Mouse (Mus musculus) testis, postnatal 14 days (tissue): ENCODE results near the gene Uvrag.

ENCODE experiments used
- DNase-seq: peaks from one replicate; pipeline ENCODE4 v3.0.0; 2021; ENCODE audit warnings: low spot score

The Uvrag gene

DNA sequence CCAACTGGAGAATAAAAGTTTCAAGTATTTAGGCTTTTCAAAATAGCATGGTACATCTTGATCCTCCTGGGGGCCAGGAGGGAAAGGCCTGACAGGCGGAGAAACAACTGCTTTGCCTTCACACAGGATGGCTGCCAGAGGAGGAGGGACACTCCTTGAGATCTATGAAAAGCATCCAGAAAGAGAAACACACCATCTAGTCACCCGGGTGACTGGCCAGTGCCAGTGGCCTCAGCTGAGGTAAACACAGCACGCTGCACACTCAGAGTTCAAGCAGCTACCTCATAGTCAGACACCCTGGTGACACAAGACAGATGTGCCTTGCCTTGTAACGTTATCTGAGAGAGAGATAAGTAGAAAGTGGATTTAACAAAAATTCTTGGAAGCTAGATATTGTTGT lies 120.6 kb downstream of the Uvrag start:
- no peak for DNase-seq

DNA sequence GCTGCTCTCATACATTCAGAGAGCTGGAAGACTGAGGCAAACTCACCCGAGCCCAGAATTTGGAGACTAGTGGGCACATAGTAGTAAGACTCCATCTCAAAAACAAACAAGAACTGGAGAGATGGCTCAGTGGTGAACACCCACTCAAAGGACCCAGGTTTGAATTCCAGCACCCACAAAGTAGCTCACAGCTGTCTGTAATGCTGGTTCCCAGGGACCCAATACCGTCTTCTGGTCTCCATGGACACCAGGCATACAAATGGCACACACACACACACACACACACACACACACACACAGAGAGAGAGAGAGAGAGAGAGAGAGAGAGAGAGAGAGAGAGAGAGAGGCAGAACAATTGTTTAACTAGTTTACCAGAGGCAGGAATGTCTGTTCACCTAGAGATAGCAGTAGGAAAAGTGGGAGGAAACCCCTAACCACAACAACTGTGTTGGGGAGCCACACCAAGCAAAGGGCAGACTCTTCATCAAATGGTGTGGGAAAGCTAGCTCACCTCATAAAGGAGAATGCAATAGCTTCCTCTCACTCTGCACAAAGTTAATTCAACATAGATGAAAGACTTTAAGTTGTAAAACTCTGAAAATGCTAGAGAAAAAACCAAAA lies 123.6 kb downstream of the Uvrag start:
- DNase-seq = no peak

DNA sequence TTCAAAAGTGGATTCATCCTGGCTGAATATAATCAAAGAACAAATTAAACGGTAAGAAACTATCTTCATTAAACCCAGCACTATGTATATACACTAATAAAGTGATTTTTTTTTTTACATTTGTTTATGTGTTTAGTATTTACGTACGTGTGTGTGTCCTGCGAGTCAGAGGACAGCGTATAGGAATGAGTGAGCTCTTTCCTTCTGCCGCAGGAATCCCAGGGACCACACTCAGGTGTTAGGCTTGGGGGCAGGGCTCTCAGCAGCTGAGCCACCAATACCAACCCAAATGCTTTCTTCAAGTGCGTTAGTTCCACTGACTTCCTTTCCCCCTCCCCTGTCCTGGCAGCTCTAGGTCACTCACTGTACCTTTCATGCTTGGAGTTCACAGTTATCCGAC lies 125.0 kb downstream of the Uvrag start:
- DNase-seq = no peak

DNA sequence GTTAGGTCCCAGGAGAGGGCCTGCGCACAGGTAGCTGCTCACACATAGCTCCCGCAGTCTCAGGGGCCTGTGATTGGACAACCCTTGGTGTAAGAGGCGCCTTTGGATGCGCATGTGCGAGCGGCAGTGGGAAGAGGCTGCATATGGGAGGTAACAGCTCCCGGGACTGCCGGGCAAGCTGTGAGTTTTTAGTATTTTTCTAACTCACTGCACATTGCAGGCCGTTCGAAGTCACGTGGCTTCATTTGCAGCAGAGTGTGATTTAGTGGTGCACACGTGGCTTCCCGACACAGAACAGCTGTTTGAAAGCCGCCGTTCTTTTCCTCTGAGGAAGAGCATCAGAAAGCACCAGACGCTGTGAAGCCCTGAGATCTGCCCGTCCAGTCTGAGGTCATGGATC lies 125.5 kb downstream of the Uvrag start:
- peak; percentile 30 for DNase-seq

DNA sequence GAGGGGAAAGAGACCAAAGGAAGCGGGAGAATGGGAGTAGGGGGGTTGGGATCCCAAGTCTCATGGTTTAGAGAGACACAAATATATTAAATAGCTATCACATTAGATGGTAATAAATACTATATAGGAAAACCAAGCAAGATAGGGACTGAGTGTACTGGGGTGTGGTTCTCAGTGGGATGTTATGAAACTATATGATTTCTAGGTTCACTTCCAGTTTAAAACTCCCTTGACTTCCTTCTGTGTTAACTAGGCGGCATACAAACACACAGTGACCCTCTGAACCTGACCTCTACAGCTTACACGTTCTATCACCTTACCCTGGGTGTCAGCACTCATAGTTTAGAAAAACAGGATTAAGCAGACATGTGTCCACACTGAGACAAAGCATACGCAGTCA lies 126.3 kb downstream of the Uvrag start:
- DNase-seq = no peak

DNA sequence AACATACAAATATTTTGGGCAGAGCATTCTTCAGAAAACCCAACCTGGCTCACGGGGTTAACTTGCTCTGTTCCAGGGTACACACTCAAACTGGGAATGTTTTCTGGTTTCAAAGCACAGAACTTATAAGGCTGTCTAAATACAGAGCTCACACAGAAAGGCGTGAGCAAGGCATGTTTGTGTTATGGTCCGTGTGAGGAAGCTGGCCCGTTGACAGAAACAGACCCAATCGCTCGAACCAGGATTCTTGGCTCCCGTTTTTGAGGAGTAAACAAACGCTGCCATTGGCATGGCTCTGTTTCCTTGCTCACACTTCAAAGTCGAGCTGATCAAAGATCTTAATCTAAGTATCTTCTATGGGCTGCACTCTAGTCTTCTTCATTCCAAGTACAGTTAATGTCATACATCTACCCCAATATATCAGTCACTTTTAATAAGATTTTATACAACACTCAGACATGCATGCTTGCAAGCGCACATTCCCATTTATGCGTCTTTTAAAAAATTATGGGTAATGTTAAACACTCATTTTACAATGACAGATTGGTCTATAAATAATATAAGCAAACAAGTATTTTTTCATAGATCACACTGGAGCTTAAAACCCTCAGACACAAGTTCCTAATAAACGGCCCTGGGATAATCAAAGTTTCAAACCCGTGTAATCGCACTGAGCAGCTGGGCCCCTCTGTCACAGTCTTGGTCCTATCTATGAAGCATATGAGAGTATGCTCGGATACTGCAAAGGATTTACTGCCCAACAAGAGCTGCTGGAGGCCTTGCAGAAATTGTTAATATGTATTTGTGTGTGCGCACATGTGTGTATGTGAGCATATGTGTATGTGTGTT lies 133.2 kb downstream of the Uvrag start:
- no peak for DNase-seq

DNA sequence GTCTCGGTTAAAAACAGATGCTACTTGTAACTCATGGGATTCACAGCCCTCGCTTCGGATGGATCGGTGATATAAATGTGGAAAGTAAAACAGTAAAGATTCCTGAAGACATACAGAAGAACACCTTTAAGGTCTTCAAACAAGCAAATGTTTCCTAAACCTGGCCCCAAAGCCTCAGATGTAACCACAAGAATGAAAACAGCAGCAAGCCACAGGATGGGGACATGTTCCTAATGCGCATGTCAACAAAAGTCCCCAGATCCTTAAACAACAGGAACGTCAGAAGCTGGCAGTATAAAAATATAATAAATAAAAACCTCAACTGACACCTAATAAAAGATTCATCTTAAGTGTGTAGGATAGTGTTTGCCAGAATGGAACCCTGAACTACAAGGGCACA lies 137.7 kb downstream of the Uvrag start:
- no peak for DNase-seq

DNA sequence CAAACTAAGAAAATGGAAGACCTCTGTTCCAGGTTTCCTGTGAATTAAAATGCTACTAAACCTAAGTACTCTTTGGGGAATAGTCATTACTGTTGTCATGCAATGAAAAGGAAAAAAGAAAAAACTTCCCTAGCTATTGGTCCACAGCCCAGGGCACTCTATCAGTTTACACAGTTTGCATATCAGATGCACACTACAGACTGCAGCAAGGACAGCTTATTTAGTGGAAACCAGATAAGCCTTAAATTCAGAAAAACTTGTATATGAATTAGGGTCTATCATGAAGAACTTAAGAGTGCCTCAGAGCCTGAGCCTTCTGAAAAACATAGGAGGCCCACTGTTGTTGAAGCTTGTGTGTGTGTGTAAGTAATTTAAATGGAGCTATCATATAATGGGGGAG lies 142.2 kb downstream of the Uvrag start:
- DNase-seq = no peak

DNA sequence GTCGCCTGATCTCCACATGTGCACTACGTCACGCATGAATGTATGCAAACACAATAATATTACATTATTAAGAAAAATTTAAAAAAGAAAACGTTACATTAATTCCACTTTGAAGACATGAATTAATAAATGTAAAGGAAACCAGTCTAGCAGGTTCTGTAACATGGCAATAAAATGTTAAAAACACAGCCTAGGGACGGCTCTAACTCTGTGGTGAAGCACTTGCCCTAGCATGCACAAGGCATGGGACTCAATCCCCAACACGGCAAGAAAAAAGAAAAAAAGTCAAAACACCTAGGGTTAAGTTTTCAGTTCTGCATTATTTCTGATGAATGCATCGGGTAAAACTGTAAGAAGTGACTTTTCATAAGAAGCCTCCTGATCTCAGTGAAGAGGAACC lies 143.2 kb downstream of the Uvrag start:
- no peak for DNase-seq

DNA sequence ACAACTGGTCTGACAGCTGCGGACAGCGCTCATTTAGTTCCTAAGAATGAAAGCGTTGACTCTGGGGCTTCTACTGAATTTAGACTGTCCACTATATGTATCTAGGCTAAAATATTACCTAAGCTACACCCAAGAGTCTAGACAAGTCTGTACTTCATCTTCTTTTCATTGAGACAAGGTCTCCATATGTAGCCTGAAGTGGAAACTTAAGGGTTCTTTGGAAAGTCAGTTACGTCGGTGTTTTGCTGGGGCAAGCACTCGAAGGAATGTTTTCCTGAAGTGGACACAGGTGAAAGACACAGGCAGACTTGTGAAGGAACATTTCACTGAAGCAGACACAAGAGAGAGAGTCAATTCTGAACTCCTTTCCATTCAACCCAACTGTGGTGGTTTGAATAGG lies 144.2 kb downstream of the Uvrag start:
- no peak for DNase-seq

DNA sequence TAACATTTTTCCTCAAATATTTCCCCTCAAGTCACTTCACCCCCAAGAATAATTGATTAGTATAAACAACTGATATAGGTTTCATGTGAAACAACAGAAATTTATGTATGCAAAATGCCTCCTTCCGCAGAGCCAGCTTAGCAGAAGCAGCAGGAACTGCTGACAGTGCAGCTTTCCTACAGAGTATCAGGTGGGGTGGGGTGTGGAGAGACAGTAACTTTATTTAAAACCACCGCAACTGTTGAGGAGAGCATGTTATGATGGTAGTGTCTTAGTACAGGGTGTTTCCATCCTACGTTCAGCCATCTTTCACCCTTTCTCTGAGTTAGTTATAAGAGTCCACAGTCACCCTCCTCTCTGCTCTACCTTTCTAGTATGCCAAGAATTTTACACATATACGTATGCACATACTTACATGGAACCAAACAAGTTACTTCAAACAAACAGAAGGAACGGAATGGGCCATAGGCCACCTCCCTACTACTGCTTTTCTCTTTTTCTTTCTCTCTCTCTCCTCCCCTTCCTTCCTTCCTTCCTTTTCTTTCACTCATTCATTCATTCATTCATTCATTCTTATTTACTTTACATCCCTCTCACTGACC lies 145.7 kb downstream of the Uvrag start:
- no peak for DNase-seq

DNA sequence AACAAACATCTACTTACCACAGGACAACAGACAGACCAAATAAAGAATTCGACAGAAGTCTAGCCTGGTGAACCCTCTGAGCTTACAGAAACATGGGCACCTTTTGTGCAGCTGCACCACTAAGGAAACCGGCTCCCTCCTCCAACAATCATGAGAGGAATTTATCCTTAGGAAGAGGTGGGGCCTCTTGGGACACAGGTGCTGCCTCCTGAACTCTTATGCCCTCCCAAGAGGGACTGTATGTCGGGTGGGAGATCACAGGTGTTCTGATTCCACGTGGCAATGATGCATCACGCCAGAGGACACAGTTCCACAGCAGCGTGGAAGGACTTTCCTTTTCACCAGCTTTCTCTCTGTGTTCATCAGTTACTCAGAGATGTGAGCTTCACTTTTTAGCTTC lies 146.8 kb downstream of the Uvrag start:
- no peak for DNase-seq

DNA sequence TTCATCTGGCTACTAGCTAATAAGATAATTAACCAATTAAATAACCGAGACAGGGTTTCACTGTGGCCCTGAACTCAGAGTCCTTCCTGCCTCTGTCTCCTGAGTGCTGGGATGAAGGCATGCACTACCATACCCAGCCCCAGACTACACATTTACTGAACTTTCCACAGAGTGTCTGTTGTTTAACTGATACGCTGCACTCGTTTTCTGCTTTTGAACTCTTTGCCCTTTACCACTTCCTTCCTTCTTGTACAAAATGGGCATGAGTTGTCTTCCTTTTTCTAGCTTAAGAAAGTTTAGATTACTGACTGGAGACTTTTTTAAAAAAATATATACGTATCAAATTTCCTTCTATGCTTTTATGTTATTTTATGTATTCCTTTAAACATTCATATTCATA lies 147.5 kb downstream of the Uvrag start:
- DNase-seq = no peak

DNA sequence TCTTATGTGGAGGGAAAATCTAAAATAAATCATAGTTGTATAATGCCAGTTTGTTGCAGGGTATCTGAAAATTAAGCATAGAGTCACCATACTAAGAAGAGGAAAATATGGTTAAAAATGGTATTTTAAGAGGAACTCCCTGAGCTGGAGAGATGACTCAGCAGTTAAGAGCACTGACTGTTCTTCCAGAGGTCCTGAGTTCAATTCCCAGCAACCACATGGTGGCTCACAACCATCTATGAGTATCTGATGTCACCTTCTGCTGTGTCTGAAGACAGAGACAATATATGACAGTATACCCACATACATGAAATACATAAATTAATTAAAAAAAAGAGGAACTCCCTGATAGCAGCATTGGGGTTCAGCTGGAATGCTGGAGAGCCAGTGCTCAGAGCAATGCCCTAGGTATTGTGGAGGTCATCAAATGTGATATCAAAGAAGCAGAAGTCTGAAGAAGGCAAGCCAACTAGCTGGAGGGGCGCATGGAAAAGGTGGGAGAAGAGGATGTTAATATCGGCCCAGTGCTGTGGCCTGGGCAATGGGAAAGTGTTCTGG lies 149.7 kb downstream of the Uvrag start:
- no peak for DNase-seq

DNA sequence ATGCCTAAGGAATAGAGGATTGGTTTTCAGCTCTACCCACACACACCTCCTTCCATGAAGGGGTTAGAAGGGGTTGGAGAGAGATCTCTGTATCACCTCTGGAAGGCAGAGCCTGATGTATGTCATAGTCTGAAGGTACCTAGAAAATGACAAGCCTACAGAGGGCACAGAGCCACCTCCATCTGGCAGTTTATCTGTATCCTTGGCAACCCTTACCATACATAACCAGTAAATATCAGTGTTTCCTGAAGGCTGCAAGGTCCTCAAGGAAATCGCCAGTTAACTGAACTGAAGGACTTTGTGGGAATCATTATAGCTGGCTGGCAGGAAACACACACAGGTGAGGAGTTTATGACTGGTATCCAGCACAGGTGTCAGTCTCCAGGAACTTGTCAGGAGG lies 150.4 kb downstream of the Uvrag start:
- no peak for DNase-seq

DNA sequence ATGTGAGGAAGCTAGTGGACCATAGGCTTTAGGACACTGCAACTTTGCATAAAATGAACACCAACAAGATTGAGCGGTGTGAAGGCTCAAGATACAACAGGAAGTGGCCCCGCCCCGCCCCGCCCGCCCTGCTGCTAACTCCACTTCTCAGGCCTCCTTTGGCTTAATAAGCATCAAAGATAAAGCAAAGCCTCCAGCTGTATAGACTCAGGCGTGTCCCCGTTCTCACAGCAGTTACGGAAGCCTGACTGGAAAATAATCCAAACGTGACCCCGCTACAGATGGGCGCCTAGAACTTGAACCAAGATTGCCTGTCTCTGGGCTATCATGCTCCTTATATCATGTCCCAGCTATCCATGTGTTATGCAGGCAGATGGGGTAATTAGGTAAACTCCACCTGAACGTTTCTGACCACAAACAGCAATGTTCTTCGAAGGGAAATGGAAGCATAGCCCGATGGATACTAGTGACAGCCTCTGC lies 153.9 kb downstream of the Uvrag start:
- DNase-seq = no peak

DNA sequence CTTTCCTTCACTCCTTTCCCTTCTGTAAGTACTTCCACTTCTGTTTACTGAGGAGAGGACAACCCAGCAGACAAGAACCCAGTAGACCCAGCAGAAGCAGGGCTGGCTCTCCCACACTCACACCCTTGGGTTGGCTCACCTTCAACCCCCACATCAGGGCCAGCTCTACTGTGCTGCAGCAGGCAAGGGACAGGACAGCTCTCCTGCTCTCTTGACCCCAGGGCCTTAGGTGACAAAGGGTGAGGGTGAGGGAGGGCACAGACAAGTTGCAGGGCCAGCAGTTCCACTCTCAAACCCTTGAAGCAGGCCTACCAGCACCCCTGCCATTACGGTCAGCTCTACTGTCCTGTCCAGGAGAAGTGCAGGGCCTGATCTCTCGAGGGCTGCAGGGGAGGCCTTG lies 155.0 kb downstream of the Uvrag start:
- DNase-seq = no peak

DNA sequence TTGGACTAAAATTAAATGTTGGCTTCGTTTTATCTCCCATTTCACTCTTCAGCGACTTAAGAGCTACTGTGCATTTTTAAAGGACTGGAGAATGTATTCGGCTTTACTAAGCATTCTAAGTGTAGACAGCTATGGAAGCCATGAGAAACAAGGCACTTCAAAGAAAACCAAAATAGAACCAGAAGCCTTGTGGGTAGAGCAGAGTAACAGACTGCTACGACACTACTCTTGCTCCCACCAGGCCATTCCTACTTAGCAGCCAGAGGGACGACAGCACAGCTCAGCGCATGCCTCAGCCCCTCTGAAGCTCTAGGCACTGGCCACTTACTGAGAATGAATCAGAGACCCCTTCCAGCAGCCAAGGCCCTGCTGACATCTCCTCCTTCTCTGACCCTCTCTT lies 155.5 kb downstream of the Uvrag start:
- DNase-seq = no peak

DNA sequence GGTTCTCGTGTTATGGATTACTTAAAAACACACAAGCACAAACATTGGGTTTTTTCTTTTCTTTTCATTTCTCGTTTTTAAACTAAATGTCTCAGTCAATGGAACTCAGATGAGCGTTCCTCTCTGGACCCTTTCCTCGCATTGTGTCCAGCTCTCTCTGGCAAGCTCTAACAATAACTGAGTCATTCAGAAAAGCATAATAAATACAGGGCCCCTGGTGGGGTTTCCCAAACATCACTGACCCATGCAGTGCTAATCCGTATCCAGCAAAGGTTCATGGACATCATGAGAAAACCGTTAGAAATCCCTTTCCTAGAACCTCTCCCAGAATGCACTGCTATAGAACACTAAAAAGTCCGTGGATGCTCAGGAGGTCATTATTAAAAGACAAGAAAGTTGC lies 156.6 kb downstream of the Uvrag start:
- no peak for DNase-seq

DNA sequence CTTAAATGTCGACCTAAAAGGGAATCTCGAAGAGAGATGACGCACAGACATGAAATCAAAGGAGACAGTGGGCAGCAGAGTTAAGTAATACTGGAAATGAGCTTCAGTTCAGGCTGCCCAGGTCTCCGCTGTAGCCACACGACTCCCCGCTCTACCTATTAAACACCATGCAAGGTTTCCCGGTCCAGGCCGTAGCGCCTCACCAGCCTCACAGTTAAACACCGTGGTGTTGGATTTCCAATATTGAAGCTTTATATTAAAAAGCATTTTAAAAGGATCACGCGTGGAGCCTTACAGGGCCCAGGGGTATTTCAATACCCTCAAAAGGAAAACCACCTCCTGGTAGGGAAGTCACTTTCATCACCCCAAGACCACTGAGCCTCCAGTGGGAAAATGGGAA lies 157.9 kb downstream of the Uvrag start:
- DNase-seq = no peak

DNA sequence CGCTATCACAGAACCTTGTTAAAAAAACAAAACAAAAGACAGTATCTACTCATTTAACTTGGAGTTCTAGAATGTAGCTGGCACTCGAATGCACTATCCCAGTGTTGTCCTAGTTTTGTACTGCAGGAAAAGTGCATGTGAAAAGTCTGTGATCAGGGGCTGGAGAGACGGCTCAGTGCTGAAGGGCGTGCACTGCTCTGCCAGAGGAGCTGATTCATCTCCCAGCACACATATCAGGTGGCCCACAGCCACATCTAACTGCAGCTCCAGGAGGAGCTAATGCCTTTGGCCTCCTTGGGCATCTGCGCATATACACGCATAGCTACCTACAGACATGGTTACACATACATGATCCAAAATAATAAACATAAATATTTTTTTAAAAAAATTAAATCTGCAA lies 159.5 kb downstream of the Uvrag start:
- DNase-seq = no peak

DNA sequence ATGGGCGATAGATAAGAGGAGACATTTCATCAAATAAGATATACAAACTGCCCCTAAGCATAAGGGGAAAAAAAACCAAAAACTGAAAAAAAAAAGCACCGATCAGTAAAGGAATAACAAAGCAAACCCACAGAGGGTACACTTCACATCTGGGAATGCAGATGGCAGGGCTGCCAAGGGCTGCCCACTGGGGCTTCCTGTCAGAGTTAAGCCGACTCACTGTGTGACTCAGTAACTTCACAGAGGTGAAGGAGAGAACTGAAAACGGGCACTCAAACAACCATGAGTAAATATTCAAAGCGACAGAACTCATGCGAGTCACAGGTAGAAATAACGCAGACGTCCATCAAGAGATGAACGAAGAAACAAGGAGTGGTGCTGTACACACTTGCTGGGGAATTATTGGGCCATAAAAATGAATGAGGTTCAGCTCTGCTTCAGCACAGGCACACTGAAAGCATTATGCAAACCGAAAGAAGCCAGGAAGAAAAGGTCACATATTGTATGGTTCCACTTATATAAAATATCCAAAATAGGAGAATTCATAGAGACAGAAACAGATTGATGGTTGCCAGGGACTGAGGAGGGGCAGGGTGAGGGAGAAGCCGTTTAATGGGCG lies 164.0 kb downstream of the Uvrag start:
- DNase-seq = no peak

DNA sequence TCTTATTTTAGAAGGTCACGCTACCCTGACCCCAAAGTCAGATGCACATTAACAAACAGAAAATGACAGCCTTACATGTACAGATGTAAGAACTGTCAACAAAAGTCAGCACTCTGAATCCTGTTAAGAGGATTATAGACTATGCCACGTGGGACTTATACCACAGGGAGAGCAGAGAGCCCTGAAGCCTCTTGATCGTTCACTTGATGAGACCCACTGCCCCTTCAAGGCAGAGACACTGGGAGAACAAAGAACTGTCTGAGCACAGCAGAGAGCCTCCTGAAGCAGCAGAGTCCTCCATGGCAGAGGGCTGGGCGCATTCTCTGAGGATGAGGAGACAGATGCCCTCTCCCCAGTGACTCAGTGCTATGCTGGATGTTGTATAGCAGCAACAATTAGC lies 166.4 kb downstream of the Uvrag start:
- DNase-seq = no peak
